Mouse (Mus musculus) layer of hippocampus, postnatal 14 days (tissue): ENCODE data around the gene Grin2d. TPM values are rescaled to one million over a fixed set of nuclear protein-coding genes. Genes with fewer than 3 reads are reported as not detected.

ENCODE experiments used
- DNase-seq, 2 experiments: peaks; one replicate each; pipeline ENCODE4 v3.0.0; 2021 to 2022; ENCODE audit warnings: low spot score in 2 of 2, mixed read lengths in 1 of 2
- total RNA-seq, 2 experiments: library from RNA; stranded (reverse); gene quantifications; 2 replicates each; pipeline ENCODE4 v1.2.3; 2021

Gene Grin2d
- total RNA-seq, 2 experiments from 2014 or later = 19.7 to 20.4 TPM

DNA sequence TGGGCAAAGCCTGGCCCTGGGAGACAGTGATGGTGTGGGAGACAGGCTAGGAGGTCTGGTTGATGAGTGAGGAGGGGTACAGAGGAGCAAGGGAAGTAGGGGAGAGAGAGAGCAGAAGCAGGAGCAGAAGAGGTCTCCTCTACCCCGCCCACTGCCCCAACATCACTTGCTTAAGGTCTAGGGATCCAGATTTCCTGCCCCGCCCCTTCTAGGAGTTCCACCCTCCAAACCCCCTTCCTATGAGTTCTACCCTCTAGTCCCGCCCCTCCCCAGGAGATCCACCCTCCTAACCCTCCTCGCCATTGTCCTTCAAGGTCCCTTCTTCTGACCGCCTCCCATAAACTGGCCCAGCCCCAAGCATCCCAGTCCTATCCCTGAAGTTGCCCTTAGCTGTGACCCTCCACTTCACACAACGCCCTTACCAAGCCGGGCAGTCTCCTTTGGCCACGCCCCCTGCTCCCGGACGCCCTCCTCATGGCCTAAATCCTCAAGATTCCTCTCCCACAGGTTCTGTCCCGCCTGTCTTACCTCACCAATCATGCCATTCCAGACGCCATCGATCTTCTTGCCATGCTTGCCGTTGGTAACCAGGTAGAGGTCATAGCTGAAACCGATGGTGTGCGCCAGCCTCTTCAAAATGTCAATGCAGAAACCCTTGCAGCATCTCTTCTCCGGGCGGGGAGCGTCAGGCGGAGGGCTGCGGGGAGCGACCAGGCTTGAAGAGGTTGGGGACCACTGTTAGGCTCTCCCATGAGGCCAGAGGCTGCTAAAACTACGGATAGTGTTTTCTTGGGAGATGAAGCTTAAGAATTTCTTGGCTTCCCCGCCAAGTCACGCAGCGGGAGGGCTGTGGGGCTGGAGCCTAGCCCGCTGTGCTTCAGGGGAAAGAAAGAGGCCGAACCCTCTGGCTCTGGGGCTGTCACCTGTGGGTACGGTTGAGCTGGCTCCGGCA lies 21.0 kb downstream of the Grin2d start:
- DNase-seq = no peak

DNA sequence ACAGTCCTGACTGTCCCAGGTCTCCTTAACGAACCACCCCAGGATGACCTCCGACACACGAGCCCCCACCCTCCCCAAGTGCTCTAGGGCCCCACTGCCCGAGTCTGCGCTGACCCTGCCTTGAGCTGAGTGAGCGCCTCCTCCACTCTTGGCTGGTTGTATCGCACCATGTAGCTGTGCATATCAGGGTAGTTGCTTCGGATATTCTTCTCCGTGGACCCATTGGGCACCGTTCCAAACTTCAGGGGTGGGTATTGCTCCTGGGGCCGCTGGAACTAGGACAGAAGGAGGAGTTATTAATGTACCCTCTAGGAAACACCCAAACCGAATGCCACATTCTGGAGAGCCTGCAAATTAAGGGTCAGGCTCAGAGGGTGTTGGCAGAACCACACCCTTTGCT lies 25.1 kb downstream of the Grin2d start:
- DNase-seq = no peak

DNA sequence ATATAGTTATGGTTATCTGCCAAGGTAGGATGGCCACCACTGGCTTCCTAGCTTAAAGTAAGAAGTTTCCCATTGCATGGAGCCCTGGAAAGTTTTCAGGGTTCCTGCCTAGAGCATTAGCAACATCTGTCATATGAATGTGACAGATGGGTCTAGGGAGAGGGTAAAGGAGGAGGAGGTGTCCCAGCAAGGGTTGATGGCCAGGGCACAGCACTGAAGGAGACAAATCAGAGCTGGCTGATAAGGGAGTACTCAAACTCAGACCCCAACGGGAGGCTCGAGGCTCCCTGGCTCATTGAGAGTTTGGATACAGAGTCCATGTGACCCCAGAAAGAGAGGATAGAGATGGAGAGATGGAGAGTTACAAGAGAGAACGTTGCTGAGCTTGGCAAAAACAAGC lies 27.5 kb downstream of the Grin2d start:
- DNase-seq = no peak

DNA sequence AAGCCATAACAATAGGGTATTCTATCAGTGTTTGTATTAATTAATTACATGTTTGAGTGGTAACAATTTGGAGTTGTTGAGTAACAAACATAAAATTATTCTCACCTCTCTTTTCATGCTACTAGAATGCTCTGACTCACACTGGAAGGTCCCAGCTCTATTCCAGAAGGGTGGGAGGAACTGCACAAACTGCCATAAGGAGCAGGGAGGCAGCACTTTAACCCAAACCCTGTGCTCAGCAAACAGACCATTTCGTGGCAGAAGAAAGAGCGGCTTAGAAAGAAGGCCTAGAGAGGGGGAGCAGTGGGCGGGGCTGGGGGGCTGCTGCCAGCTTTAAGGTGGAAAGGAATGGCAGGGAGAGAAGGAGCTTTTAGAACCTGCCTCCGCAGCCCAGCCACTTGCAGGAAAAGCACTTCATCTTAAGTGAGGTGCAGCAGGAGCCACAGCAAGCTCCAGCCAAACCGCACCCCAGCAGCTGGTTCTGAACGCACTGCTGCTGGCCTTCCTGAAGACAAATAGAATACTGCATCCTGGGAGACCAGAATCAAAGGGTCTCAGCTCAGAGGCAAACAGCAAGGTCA lies 29.6 kb downstream of the Grin2d start:
- no peak for DNase-seq

DNA sequence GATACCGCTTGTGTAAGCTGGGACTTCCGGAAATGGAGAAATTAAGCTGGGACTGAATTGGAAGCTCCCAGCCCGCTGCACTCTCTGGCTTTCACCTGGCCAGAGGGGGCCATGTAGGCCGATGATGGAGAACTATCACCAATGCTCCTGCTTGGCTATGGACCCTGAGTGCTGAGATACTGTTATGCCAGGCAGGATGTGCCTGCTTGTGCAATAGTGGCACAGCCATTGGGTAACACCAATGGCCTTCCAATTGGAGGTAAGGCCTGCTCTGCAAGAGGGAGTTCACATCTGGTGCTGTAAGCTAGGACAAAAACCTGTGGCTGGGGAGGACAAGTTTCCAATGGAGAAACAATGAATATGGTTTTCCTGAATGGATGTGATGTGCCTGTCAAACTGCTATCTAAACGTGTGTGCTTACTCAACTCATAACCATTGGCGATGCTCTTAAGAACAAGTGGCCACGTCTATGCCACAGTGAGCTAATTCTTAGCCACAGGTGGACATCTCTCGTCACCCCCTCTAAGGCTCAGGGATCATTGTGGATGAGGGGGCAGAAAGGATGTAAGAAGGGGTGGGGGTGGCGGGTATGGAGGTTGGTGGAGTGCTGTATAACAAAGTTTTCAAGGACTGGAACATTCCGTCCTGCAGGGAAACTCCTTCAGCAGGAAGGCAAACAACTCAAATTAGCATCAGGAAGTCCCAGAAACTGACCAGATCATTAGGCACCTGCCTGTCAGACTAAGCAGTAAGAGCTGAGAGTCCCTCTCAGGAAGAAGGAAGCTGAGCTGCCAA lies 35.0 kb downstream of the Grin2d start:
- DNase-seq = no peak

DNA sequence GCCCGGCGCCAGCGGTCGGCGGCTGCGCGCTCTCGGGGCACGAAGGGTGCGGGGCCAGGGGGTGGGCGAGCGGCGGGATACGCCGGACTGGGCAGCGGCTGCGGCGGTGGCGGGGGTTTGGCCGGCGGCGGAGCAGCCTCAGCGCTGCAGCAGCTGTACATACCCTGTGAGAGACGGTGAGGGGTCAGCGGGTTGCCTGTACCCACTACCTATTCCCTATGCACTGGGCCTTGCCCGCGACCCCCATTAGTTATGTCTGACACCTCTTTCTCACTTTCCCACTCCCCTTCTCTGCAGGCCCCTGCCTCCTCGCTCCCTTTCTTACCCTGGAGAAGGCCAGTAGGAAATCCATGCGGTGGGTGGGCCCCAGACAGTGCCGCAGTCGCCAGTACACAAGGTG lies 44.3 kb downstream of the Grin2d start:
- no peak for DNase-seq

DNA sequence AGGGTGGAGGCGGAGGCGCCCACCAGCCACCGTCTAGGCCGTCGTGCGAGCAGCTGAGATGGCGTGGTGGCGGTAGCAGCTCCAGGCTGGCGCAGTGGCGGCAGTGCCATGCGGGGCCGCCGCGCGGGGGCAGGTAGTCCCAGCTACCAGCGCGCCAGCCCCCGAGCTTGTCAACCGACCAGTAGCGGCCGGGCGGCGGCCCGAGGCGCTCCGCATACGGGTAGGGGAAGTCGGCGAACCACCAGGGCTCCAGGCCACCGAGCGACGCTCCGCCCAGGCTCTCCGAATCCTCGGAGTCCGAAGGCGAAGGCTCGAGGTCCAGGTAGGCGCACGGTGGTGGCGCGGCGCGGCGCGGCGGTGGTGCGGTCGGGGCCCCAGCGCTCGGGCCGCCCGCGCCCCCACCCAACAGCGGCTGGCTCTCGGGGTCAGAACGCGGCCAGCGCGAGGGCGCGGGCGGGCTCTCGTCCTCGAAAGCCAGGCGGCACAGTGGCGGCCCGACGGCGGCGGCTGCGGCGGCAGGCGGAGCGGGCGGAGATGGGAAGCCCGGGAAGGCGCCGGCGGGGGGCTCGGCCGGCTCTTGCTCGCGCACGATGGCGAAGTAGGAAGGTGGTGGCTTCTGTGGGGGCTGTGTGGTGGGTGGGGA lies 44.9 kb downstream of the Grin2d start:
- no peak for DNase-seq

DNA sequence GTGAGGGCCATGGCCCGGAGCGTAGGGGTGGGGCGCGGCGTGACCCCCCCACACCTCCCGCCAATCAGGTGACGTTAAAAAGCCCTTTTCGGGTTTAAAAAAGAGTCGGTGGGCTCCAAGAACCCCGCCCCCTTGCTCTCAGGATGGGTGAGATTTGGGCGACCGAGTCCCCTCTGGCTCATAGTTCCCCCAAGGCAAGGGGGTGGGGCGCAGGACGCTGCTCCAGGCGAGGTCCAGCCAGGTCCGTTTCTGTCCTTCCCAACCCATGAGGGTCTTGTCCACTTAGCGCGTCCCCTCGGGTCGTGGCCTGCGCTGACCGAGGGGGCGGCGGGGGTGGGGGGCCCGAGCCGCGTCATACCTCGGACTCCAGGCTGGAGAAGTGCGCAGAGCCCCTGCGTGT lies 45.8 kb downstream of the Grin2d start:
- DNase-seq = no peak

DNA sequence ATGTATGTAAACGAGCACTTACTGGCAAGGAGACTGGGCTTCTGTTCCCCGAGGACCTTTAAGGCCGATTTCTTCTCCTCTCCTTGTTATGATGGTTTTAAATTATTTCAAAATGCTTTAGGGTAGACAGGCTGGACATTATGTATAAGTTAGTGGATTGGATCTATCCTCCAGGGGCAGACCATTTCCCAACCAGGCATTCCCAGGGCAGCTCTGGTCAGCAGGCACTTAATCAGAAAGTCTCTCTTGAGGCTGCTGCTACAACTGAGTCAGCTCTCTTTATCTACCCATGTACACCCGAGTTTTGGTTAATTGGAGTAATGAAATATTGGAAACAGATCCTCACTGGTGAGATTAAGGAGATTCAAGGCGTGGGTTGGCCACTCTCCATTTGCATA lies 47.1 kb downstream of the Grin2d start:
- DNase-seq = no peak

DNA sequence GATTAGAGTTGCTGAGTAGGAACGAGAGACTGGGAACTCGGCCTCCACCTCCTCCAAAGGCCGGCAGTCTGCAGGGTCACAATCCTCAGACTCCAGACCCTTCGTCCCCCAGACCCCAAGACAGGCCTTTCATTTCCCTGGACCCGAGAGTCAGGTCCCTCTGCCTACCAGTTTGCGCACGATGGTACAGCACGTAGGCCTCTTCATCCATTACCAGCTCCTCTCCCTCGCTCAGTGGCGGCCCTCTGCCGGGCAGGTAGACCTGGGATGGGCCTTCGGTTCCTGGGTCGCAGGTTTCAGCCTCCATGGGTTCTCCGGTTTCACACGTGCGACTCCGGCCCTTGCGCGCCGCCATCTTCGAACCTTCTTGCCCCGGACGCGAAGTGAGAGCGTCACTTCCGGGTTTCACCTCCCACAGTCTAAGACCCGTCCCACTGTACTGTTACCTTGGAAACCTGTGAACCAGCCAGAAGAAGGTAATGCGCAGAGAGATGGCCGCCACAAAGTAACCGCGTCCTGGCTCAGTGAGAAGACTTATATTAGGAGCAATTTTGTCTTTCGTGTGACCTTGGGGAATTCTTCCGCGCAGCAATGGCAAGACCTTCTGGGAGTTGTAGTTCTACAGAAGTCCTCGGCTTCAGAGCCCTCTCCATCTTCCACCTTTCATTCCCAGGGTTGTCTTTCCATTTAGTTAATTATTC lies 47.6 kb downstream of the Grin2d start, which contains the start of gene Grwd1:
TSS of gene Grwd1 (minus strand) at position 518 of the 701 bp plus-strand sequence.
- peak; percentile 84 to 89 for DNase-seq

DNA sequence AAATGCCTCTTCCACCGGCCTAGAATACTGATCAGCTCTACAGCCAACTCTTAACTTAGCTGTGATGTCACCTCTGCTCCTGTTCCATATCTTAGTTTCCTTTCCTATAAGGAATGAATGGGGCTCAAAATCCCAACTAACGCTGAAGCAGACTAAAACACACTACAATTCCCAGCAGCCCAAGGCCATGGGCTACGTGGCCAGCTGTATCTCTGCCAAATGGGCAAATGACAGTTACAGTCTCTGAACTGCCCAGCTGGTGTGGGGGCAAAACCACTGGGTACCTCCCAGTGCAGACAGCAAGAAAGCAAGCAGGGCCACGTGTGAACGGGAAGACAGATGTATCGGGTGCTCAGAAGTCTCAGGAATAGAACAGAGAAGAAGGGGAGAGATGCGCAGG lies 51.5 kb downstream of the Grin2d start:
- no peak for DNase-seq

DNA sequence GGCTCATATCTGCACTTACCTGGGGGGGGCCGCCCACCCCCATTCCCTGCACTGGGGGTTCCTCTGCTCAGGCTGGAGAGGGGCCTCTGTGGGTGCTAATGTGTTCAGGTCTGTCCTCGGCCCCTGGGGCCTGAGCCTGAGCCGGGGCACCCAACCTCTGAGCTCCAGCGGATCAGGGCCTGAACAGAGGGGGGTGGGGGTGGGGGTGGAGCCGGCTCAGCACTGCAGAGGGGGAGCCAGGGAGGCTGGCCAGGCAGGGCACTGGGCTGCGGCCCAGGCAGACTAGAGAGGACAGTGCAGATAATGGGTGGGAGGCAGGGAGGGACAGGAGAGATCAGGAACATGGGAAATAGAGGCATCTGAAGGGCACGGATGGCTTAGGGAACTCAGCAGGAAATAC lies 53.6 kb downstream of the Grin2d start, which contains the start of gene Kcnj14:
TSS of gene Kcnj14 (minus strand) at position 185 of the 400 bp plus-strand sequence.
- DNase-seq = no peak

DNA sequence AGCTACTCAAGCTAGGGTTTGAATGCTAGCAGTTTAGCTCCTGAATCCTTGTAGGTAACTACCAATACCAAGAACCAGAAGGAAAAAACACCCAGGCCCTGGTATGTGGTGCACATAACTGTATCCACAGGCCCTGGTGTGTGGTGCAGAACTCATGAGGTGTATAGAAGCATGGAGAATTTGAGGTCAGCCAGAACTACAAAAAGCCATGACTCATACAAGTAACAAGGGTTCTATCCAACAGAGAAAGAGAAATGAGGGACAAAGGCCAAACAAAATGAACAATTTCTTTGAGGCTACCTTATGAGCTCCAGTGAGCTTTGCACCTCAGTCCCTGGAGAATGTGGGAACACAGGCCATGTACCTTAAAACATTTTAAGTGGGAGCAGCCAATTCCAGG lies 57.3 kb downstream of the Grin2d start:
- DNase-seq = no peak

DNA sequence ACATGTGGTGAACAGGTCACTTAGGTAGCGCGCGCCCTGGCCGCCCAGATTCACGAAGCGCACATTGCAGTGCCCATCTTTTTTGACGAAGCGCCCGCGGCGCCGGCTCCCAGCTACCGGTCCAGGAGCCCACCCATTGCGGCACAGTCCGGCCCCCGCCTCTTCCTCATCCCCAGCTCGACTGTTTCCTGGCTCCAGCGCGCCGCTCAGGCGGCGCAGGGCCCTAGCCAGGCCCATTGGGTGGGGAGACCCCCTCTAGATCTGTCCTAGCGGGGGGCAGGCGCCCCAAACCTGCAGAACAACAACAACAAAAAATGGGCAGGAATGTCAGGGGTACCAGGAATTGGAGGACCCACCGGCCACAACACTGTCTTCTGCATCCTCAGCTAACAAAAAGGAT lies 58.3 kb downstream of the Grin2d start:
- no peak for DNase-seq

DNA sequence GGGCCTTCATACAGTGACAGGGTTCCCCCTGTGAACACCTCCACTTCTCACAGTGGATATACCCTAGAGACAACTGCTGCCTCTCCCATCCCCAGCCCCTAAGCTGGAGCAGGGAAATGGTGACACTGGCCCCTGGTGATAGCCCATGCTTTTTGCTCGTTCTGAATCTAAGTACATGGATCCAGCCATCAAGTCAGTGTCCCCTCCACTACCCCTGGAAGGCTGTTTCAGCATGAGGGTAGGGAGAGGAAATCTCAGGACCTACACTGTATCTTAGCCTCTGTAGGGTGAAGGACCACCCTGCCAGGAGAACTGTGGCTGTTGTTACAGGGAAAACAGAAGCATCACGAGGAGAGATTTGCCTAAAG lies 62.2 kb downstream of the Grin2d start:
- DNase-seq = no peak

DNA sequence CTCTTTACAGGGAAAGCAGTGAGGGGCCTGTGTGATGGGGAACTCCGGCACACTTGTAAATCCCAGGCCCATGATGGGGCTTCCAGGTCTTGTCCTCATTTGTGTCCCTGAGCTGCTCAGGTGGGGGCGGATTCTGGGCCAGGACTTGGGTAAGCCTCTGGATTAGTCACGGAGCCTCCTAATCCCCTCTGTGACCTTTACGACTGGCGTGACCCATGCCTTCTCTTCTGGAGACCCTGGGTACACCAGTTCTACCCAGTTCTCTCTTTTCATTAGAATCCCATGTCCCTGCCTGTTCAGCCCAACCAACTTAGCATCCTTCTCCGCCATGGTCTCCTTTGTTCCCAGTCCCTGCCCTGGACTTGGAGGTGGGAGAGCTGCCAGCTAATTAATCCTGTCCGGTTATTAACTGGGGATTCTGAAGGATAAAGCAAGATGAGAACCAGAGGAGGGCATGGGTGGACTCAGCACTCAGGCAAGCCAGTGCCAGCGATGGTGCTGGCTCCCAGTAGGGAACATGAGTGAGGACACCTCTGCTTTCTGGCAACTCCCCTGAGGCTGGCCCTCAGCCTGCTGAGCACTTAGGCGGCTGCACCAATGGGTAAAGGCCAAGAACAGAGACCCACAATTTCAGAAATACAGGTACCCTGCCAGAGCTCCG lies 62.7 kb downstream of the Grin2d start:
- no peak for DNase-seq

DNA sequence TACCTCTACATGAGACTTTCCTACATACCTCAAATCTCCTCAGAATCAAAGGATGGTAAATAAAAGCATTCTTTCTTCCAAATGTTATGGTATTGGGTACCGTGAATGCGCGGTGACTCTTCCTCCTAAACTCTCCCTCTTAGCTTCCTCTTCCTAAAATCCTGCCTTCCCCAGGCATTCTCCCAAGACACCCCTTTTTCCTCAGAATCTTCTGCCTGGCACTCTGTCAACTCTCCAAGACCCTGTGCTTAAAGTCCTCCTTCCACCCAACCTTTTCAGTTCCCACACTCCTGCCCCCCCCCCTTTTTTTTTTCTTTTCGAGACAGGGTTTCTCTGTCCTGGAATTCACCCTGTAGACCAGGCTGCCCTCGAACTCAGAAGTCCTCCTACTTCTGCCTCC lies 63.3 kb downstream of the Grin2d start:
- DNase-seq = no peak

DNA sequence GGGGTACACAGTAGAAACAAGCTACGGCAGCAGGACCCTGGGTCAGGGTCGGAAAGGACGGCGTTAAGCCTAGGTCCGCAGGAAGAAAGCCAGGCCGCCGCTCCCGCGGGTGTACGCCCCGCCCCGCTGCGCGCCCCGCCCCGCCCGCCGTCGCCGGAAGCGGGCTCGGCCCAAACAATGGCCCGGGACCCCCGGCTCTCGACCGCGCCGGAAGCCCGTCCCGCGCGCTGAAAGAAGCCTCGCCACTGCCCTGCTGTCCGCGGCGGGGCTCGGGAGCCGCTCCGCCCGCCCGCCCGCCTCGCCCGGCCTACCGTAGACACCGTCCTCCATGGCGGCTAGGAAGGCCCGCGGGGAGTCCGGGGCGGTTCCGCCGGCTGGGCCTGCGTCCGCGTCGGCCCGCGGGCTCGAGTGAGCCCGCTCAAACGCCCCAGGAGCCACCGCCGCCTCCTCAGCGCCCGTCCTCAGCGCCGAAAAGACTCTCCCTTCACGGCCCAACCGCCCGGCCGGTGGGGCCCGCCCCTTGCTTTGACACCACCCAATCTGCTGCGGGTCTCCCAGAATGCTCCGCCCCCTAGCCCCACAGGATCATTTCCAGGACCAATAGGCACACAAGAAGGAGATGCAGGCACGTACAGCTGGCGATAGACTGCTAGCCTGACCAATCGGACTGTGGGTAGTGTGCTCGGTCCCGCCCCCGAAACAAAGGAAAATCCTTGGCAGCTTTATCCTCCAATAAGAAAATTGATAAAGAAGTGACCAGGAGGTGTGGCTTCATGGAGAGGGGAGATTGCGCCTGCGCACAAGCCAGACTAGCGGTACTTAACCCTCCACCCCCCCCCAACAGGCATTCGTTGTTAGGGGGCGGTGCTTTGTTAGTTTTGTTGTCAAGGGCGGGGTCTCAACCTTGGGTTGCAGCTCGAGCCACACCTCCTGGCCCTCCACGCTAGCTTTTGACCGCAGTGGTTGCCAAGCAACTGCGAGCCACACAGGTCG lies 64.1 kb downstream of the Grin2d start, which contains the start of gene Cyth2:
TSS of gene Cyth2 (minus strand) at position 795 of the 993 bp plus-strand sequence.
- DNase-seq = peak; percentile 98 to 100

DNA sequence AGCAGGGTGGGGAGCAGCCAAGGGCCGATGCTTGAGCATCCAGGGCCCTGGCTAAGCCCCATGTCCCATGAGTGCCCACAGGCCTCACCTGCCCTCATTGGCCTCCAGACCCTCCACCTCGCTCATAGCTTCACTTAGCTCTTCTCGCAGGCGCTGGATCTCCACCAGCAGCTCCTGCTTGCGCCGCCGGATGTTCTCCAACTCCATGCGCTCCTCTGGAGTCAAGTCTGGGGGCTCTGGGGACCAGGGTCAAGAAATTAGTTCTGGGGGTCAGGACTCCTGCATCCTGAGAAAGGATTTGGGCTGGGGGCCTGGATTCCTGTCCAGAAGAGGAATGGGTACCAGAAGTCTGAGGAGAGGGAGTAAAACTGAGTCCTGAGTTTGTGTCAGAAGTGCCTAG lies 65.3 kb downstream of the Grin2d start:
- DNase-seq = no peak
